Mouse (Mus musculus) kidney, postnatal 4 days (tissue): Measurements from ENCODE around the gene Ap4s1.

Source experiments
- DNase-seq, 2 experiments: peaks; one replicate each; pipeline ENCODE4 v3.0.0; 2021; ENCODE audit warnings: mixed read lengths in 2 of 2

Ap4s1 gene

DNA sequence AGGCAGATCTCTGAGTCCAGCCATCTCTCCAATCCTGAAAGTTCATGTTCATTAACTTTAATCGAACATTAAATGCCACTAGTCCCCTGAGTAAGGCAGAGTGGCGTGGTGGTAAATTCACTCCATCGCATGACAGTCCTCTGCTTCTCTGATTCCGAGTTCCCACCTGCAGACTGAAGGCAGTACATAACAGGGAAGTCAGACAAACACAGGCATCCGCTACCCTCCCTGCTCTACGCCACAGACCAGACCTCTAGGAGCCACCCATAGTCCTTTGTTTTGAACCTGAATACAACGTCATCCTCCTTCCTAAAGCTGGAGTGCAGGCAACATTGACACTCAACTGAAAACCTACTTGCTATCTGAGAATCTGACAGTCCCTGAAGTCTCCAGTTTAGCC is 13.7 kb downstream of the Ap4s1 start:
- DNase-seq: no peak

DNA sequence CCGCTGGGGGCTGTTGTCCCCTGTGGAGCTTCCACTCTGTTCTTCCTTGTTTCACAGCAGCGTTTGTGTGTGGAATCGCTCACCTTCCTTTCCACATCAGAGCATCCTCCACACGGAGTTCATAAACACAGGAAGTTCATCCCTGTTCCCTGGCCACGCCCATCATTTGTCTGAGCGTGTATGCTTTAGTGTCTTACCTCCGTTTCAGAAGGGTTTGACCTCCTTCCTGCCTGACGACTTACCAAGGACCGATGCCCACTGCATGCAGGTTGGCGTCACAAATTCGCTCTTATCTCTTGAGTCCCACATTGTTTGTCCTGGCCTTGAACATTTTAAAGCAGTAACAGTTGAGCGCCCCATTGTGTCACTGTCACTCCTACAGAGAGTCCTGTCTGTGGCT is 14.9 kb downstream of the Ap4s1 start:
- no peak for DNase-seq

DNA sequence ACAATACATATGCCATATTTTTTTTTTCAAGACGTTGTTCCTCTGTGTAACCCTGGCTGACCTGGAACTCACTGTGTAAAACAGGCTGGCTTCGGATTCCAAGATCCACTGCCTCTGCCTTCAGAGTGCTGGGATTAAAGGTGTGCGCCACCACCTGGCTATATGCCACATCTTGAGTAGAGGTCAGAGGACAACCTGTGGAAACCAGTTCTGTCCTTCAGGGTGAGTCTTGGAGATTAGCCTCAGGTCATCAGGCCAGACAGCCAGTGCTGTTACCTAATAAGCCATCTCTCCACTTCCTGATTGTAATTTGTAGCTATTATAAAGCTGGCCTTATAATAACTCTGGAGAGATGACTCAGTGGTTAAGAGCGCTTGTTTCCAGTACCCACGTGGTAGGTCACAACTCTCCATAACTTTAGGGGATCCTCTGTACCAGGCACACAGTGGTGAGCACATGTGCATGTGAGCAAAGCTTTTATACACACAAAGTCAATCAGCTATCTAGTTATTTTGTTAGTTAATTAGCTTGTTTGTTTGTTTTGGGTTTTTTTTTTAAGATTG is 15.9 kb downstream of the Ap4s1 start:
- DNase-seq: peak in 1 of 2 experiments; percentile 25

DNA sequence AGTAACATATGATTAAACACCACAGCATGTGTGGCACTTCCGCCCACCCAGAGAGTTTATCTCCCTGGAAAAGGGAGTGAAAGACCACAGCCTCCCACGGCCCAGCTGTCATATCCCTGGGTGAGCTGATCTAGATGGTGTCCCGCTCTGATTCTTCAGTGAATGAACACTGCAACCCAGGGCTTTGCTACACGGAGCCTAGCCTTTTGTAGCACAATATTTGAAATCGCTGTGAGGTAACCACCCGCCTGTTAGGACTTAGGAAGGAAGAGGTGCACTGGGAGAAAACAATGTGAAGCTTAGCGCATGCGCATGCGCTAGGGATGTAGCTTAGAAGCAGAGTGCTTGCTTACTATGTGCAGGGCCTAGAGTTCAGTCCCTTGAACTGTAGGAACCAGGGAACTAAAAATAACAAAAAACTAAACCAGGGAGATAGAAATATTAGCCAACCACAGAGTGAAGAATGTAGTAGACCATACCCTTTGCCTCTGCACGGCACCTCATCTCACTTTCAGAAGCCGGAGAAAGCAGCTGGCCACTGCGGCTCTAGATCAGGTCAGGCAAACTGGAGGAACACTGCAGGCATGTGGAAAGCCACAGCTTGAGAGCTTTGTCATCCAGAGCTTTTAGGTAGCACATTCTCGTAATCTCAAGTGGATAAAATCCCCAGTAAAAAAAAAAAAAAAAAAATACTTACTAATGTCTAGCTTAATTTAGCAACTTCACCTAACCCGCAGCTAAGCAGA is 18.3 kb downstream of the Ap4s1 start:
- peak; percentile 62 to 74 for DNase-seq

GRCm38 (mm10) chr12:51709741-51710140 is 18.9 kb downstream of the Ap4s1 start:
- no peak for DNase-seq

DNA sequence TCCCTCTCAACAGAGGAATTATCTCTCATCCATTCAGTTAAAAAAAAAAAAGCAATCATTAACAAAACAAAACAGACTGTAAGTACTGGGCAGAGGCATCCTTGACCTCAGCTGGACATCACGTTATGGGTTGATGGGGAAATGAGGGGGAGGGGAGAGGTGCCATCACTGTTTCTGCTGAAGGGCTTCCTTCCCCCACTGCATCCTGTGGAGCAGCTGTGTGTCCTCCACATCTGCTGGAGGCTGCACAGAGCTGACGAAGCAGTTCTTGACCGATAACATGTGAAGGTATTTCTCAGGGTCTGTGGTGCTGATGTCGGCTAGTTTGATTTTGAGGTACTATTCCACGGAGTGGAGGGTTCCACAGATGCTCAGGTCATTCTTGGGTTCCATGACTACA is 19.3 kb downstream of the Ap4s1 start:
- peak; percentile 25 to 47 for DNase-seq

GRCm38 (mm10) chr12:51712685-51713084 is 21.9 kb downstream of the Ap4s1 start:
- no peak for DNase-seq

DNA sequence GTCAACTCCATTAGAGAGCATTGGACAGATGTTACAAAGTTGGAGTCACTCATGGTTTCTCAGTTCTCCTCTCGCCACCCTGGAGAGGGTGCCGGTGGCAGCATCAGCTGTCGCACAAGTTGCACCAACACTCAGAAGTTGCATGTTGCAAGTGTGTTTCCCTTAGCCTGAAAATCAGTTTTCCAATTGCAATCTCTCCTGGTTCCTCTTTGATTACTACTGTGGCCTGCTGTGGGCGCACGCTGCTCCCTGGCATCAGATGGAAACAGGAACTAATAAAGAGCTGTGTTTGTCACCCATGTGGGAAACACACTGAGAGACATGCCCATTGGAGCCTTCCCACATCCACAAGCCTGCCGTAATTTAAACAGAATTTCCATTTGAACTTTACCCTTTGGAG is 27.8 kb downstream of the Ap4s1 start:
- no peak for DNase-seq

GRCm38 (mm10) chr12:51721836-51722235 is 31.0 kb downstream of the Ap4s1 start:
- no peak for DNase-seq

DNA sequence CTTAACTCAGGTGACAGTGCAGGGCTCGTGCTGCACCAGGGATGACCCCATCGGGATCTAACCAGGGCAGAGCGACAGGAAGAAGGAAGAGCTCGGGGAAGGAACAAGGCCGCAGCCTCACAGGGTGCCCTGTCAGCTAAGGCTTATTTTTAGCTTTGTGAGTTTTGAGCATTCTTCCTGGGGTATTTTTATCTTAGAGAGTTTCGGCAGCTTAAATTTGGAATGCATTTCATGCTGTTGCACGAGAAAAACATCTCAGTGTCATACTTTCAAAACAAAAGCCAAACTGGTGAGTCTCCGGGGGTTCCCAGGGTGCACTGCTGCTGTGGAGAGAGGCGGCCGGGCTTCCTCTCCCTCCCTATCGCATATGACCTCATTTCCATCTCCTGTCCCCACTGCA is 38.2 kb downstream of the Ap4s1 start:
- DNase-seq: peak; percentile 62 to 73

GRCm38 (mm10) chr12:51729827-51730226 is 39.0 kb downstream of the Ap4s1 start:
- no peak for DNase-seq

DNA sequence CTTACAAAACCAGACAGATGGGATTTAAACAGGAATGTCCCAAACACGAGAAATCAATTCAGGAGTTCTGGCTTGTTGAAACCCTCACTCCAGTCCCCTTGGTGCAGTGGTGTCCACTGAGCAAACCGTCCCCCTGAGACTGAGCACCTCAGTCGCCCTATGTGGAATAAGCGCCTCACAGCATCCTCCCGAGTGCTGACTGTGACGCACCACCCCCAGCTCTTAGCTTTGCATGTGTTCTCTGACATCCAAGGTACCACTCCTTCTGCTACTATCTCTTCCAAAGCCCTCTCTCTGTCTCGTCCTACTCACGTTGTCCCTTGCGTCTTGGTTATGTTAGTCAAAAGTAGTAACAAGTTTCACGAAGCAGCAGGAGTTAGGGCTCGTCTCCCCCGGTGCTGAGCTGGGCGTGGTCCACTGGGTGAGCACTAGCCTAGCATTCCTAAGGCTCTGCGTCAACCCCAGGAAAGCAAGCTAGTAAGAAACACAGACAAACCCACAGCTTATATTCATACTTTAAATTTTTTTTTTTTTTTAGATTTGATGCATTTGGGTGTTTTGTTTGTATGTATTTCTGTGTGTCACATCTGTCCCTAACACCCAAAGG is 43.9 kb downstream of the Ap4s1 start:
- no peak for DNase-seq

DNA sequence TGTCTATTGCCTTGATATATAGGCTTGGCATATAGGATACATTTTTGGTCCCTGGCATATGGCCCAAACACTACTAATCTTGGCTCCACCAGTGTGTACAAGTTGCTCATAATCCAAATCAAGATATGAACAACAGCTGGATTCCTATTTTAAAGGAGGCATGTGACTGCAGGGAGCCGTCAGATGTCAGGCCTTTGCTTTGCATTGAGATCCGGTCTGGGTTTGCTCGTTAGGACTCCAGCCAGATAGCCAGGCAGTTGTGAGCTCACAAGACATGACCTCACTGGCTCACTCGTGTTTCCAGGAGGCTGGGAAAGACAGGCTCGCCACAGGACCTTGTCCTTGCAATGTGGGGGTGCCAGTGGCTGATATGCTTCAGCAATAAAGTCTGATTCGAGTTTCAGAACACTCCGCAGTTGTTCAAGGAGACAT is 45.0 kb downstream of the Ap4s1 start:
- peak; percentile 52 to 54 for DNase-seq

DNA sequence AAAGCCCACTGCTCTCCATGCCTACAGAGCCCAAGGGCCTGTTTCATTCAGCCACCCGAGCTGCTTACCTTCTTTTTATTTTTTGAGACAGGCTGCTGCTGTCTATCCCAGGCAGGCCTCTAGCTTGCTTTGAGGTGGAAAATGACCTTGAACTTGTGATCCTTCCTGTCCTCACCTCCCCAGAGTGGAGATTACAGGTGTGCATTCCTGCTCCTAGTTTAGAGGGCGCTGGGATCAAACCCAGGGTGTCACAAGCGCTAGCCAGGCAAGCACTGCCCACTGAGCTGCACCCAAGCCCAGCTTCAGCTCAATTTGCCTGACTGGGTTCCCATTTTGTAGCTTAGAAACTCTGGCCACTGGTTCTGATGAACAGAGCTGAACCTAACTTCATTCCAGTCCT is 45.5 kb downstream of the Ap4s1 start:
- no peak for DNase-seq

DNA sequence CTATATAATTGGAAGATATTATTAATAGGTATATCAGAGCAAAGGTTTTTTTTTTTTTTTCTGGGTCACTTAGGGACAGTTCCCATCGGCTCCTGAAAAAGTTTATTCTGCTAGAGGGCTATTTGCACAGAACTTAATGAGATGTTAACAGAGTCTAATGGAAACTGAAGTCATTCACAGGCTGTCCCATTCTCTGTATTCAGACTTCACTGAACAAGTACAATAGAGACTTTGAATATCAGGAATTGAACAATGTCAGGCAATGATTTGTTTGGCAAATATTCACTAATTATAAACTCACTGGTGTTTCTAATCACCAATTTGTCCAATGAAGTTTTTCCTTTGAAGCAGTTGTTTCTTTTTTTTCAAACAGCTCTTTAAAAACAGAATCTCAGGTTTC is 46.0 kb downstream of the Ap4s1 start:
- no peak for DNase-seq

DNA sequence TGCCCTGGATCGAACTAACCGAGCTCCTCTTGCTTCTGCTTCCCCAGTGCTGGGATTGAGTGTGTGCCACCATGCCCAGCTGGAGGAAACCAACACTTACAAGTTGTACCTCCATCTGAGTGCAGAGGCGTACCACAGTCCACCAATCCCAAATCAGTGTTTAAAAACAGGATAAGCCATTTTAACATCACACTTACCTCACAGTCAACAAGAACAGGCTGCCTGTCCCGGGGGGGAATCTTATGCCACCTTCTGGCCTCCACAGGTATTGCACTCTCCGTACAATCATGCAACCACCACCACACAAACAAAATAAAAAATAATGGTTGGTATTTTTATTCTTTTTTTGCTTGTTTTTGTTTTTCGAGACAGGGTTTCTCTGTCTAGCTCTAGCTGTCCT is 50.9 kb downstream of the Ap4s1 start:
- peak; percentile 69 to 72 for DNase-seq

DNA sequence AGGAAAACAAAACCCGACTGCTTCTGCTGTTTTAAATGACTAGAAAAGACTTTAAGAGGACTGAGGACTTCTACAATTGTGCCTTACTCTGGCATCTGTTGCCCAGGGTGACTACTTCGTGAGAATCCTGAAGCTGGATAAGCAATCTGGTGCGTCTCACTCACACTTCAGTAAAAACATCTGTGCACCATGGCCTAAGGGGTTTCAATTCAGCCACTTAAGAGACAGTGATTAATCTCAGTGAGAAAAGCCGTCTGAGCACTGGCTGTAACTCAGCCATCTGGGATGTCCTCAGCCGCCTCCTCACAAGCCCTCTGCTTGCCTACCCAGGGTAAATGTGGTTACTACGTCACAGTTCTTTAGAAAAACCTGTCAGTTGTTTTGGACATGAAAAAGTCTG is 54.1 kb downstream of the Ap4s1 start:
- no peak for DNase-seq

DNA sequence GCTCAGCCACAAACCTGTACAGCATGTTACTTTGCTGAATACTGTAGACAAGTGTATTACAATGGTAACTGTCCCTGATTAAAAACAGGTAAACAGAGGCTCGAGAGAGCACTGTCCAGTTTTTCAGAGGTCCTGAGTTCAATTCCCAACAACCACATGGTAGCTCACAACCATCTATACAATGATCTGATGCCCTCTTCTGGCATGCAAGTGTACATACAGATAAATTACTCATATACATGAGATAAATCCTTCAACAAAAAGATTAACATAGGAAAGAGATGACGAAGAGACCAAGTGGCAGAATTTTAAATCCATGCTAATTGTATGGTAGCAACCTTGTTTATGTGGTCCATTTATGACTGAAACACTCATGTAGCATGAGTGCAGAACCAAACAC is 56.5 kb downstream of the Ap4s1 start:
- DNase-seq: no peak

- no peak for DNase-seq
These were observed 65.2 kb downstream of the Ap4s1 start for GRCm38 (mm10) chr12:51755938-51756598.

DNA sequence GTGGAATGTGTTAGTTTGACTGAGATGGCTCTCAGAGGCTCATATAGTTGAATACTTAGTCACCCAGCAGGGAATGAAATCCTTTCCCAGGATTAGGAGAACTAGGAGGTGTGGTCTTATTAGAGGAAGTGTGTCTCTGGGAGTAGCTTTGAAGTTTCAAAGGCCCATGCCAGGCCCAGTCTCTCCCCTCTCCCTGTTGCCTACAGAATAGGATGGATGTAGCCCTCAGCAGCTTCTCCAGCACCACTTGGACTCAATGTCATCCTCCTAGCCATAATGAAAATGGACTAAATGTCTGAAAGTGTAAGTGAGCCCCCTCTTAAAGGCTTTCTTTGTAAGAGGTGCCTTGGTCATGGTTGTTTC is 65.7 kb downstream of the Ap4s1 start:
- DNase-seq: no peak

DNA sequence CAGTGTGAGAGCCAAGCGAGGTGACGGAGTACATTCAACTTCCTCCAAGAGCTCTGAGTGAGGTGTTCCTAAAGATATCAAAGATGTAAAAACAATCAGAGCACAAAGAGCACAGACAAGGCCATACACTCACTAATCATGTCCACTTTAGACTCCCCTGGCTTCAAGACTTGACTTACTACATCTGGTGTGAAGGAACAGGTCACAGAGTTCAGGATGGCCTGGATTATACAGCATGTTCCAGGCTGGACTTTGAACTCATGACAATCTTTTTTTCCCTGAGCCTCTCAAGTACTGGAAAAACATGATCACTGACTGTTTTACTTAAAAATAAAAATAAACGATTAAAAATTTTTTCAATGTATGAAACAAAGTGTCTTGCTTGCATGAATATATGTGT is 68.5 kb downstream of the Ap4s1 start:
- DNase-seq: no peak

DNA sequence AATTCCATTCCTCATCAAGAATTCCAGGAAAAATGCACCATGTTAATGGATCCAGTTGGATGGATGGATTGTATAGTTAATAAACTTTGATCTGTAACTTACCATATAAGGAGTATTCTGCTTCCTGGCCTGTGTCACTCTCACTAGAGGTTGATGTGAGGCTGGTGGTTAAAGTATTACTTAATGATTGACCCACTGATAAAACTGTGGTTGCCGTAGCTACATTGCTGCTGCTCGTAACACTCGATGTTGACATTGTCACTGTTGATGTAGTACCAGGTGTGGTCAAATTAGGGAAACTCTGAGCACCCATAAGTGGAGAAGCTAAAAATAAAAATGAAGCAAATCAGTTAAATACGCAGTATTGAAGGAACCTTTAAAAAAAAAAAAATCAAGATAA is 76.6 kb downstream of the Ap4s1 start:
- DNase-seq: no peak

DNA sequence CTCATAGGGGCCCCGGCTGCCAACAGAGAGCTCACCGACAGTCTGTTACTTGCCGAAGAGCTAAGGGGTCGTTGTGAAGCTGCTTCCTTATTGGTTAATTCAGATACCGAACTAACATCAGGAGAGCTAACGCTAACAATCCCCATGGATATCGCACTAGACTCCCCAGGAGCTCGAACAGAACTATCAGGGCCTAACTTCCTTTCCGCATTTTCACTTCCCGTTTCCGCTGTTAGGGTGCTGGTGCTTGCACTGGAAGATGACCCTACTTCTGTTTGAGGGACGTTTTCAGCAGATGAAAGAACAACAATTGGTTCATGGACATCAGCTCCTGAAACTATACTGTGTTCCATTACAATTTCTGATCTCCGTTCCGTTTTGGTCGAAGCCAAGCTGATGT is 77.9 kb downstream of the Ap4s1 start:
- DNase-seq: no peak

GRCm38 (mm10) chr12:51784842-51785241 is 94.0 kb downstream of the Ap4s1 start:
- peak; percentile 20 to 34 for DNase-seq
